Mouse (Mus musculus) cerebellum, postnatal 36 days (tissue): Measurements from ENCODE around the gene Zfp385c.
"Not testable (repeated sequence)": the region's sequence is repeated elsewhere in the genome, so short reads cannot be mapped to it uniquely, and the experiment has no call there.

Source experiments
- DNase-seq, 2 experiments: peaks; one replicate each; pipeline ENCODE4 v3.0.0; 2021 to 2022; ENCODE audit warnings: mixed read lengths in 2 of 2

Zfp385c gene

GRCm38 (mm10) chr11:100588462-100588861, 103.8 kb downstream of the Zfp385c start:
- DNase-seq: no peak

GRCm38 (mm10) chr11:100585148-100585547, 107.1 kb downstream of the Zfp385c start:
- no peak for DNase-seq

- no peak for DNase-seq
These were observed 107.7 kb downstream of the Zfp385c start for GRCm38 (mm10) chr11:100584561-100584961.

GRCm38 (mm10) chr11:100582836-100583235, 109.4 kb downstream of the Zfp385c start:
- DNase-seq: no peak

- DNase-seq: not testable (repeated sequence)
These were observed 109.8 kb downstream of the Zfp385c start for GRCm38 (mm10) chr11:100582413-100582812.

DNA sequence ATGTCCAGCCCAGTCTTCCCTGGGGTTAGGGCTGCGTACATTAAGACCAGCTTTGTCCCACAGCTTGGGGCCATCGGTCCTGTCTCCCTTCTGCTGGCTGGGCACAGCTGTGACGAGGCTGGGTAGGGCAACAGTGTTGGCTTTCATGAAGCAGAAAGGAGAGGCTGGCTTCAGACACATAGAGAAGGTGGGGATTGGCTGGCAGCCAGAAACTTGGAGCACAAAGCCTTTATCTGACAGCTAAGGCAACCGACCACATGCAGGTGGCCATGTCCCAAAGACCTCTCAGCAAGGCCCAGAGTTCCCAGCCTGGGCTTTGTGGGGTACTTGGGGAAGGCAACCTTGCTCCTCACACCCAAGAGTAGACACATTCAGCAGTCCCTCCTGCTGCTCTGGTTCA, 110.5 kb downstream of the Zfp385c start:
- peak in 1 of 2 experiments; percentile 41 for DNase-seq

- DNase-seq: no peak
These were observed 112.0 kb downstream of the Zfp385c start for GRCm38 (mm10) chr11:100580275-100580674.

- DNase-seq: no peak
These were observed 113.0 kb downstream of the Zfp385c start for GRCm38 (mm10) chr11:100579116-100579799.

GRCm38 (mm10) chr11:100577852-100578599, 114.2 kb downstream of the Zfp385c start:
- DNase-seq: no peak
